Mouse (Mus musculus) naive thymus-derived CD4-positive, alpha-beta T cell, adult 5 months (primary cell): ENCODE measurements around the gene Sh3rf1. TPM values are rescaled to one million over a fixed set of nuclear protein-coding genes. Genes with fewer than 3 reads are reported as not detected.

Experiments used
- polyA plus RNA-seq: library from polyadenylated mRNA; unstranded; fragments of 100-300 nt; shearing (Covaris generic); gene quantifications from one replicate; pipeline ENCODE4 v1.2.1, GENCODE M21; 2017

The Sh3rf1 gene
- polyA plus RNA-seq, result 2.6 TPM

GRCm38 (mm10) chr8:61223729-61224379, at the start of gene Sh3rf1:
Gene Sh3rf1, plus strand, starts transcription at chr8:61223872.

Other genes starting within 250 kb of the Sh3rf1 start
- gene Clcn3, start 240.6 kb upstream of the Sh3rf1 start, polyA plus RNA-seq, result 35.5 TPM
- gene Nek1, start 230.7 kb upstream of the Sh3rf1 start, polyA plus RNA-seq, result 12.2 TPM